Mouse (Mus musculus) heart, embryonic 13.5 days (tissue): Measurements from ENCODE around the gene Klkb1. TPM values are rescaled to one million over a fixed set of nuclear protein-coding genes. Genes with fewer than 3 reads are reported as not detected.

Experiments
- ATAC-seq: fragments of 200-750 bp; cut with Nextera tagmentation; 2 replicates; pipeline ENCODE4 v1.8.0; 2017; ENCODE audit warnings: moderate TSS enrichment; ENCODE audit not compliant: insufficient number of reproducible peaks, low FRiP score, low TSS enrichment; ENCODE audit errors: extremely low read depth
- H3K27ac ChIP-seq: fragments of 300-500 bp; sonication (generic); replicated peaks from 2 replicates; pipeline ENCODE4 v1.5.1; 2015; ENCODE audit warnings: moderate library complexity, mild to moderate bottlenecking, inconsistent platforms
- H3K27me3 ChIP-seq: fragments of 300-500 bp; sonication (generic); replicated peaks from 2 replicates; pipeline ENCODE4 v1.6.1; 2015; ENCODE audit warnings: mild to moderate bottlenecking, inconsistent platforms
- H3K36me3 ChIP-seq: fragments of 300-500 bp; sonication (generic); 2 replicates; pipeline ENCODE4 v1.6.1; 2015; ENCODE audit warnings: mild to moderate bottlenecking, inconsistent platforms
- H3K4me1 ChIP-seq: fragments of 300-500 bp; sonication (generic); 2 replicates; pipeline ENCODE4 v1.6.1; 2015; ENCODE audit warnings: inconsistent platforms
- H3K4me2 ChIP-seq: fragments of 300-500 bp; sonication (generic); 2 replicates; pipeline ENCODE4 v1.6.1; 2015; ENCODE audit warnings: inconsistent platforms, mild to moderate bottlenecking, moderate library complexity
- H3K4me3 ChIP-seq: fragments of 300-500 bp; sonication (generic); 2 replicates; pipeline ENCODE4 v1.5.1; 2015; ENCODE audit warnings: moderate library complexity, mild to moderate bottlenecking, inconsistent platforms
- H3K9ac ChIP-seq: fragments of 300-500 bp; sonication (generic); 2 replicates; pipeline ENCODE4 v1.6.1; 2015; ENCODE audit warnings: inconsistent platforms, mild to moderate bottlenecking, moderate library complexity
- H3K9me3 ChIP-seq: fragments of 300-500 bp; sonication (generic); 2 replicates; pipeline ENCODE4 v1.6.1; 2016; ENCODE audit warnings: inconsistent platforms
- WGBS: fragments of 180-500 bp; shearing (Covaris S2); methylation state at CpG from one replicate; pipeline ENCODE4 v1.1.7; 2015; ENCODE audit warnings: mixed read lengths; 5-methylcytosine and 5-hydroxymethylcytosine counted together
- polyA plus RNA-seq: library from polyadenylated mRNA; unstranded; fragments of >200 nt; fragmentation: Nextera tagmentation; extraction: Ambion mirVana; gene quantifications from 2 replicates; pipeline ENCODE4 v1.2.1, GENCODE M21; 2015

The Klkb1 gene
- polyA plus RNA-seq, 1 experiment from 2014 or later = not detected

GRCm38 (mm10) chr8:45320930-45321329 lies 26.3 kb upstream of the Klkb1 start:
- no peaks in the 10 kb centered on the region for H3K9me3 ChIP-seq
- no peaks in the 10 kb centered on the region for H3K27me3 ChIP-seq
- no peak overlapping the region for H3K4me3 ChIP-seq
- H3K4me1 ChIP-seq = peaks cover 9% of the 10 kb centered on the region
- H3K4me2 ChIP-seq = no peak overlapping the region
- 20% methylated on average over 1 of the region's 1 CpGs for WGBS
- ATAC-seq = no peak
- no peak overlapping the region for H3K9ac ChIP-seq
- no peaks in the 10 kb centered on the region for H3K36me3 ChIP-seq
- H3K27ac ChIP-seq = no peak overlapping the region

- no peak overlapping the region for H3K27ac ChIP-seq
- H3K9me3 ChIP-seq = no peaks in the 10 kb centered on the region
- 78% methylated on average over 4 of the region's 4 CpGs for WGBS
- no peaks in the 10 kb centered on the region for H3K27me3 ChIP-seq
- no peak overlapping the region for H3K4me3 ChIP-seq
- no peaks in the 10 kb centered on the region for H3K4me1 ChIP-seq
- H3K36me3 ChIP-seq = no peaks in the 10 kb centered on the region
- H3K4me2 ChIP-seq = no peak overlapping the region
- no peak overlapping the region for H3K9ac ChIP-seq
- no peak for ATAC-seq
Observed at GRCm38 (mm10) chr8:45310967-45311366, 16.3 kb upstream of the Klkb1 start.

GRCm38 (mm10) chr8:45308366-45308765 lies 13.7 kb upstream of the Klkb1 start, which contains the start of gene Gm45753:
TSS of gene Gm45753 (minus strand) at chr8:45308466.
- no peak within 1 kb of the TSS for H3K27ac ChIP-seq
- H3K9me3 ChIP-seq = no peaks in the 10 kb centered on the region
- WGBS = 86% methylated on average over 13 of the region's 13 CpGs
- H3K4me2 ChIP-seq = no peak within 1 kb of the TSS
- no peak within 1 kb of the TSS for H3K9ac ChIP-seq
- no peaks in the 10 kb centered on the region for H3K4me1 ChIP-seq
- no peaks in the 10 kb centered on the region for H3K36me3 ChIP-seq
- no peaks in the 10 kb centered on the region for H3K27me3 ChIP-seq
- no peak within 1 kb of the TSS for H3K4me3 ChIP-seq
- no peak for ATAC-seq

GRCm38 (mm10) chr8:45305479-45305878 lies 10.8 kb upstream of the Klkb1 start:
- ATAC-seq = no peak
- WGBS = 80% methylated on average over 1 of the region's 1 CpGs
- Histone ChIP-seq H3K27me3 (no peaks in the 10 kb centered on the region), H3K4me2 (no peak overlapping the region), H3K27ac (no peak overlapping the region), H3K9ac (no peak overlapping the region), H3K36me3 (no peaks in the 10 kb centered on the region), H3K4me3 (no peak overlapping the region), H3K4me1 (no peaks in the 10 kb centered on the region), H3K9me3 (no peaks in the 10 kb centered on the region)

GRCm38 (mm10) chr8:45304354-45304753 lies 9.7 kb upstream of the Klkb1 start:
- Histone ChIP-seq H3K9ac (no peak overlapping the region), H3K4me2 (no peak overlapping the region), H3K27ac (no peak overlapping the region), H3K9me3 (no peaks in the 10 kb centered on the region), H3K4me3 (no peak overlapping the region), H3K27me3 (no peaks in the 10 kb centered on the region), H3K36me3 (no peaks in the 10 kb centered on the region), H3K4me1 (no peaks in the 10 kb centered on the region)
- WGBS = 73% methylated on average over 3 of the region's 3 CpGs
- no peak for ATAC-seq

- Histone ChIP-seq H3K36me3 (no peaks in the 10 kb centered on the region), H3K4me2 (no peak overlapping the region), H3K27ac (no peak overlapping the region), H3K4me1 (no peaks in the 10 kb centered on the region), H3K27me3 (no peaks in the 10 kb centered on the region), H3K9ac (no peak overlapping the region), H3K9me3 (no peaks in the 10 kb centered on the region), H3K4me3 (no peak overlapping the region)
- 77% methylated on average over 8 of the region's 8 CpGs for WGBS
- no peak for ATAC-seq
Observed at GRCm38 (mm10) chr8:45302390-45302789, 7.7 kb upstream of the Klkb1 start.

- WGBS = 76% methylated on average over 6 of the region's 6 CpGs
- Histone ChIP-seq H3K27me3 (no peaks in the 10 kb centered on the region), H3K27ac (no peak overlapping the region), H3K36me3 (no peaks in the 10 kb centered on the region), H3K9ac (no peak overlapping the region), H3K9me3 (no peaks in the 10 kb centered on the region), H3K4me3 (no peak overlapping the region), H3K4me1 (no peaks in the 10 kb centered on the region), H3K4me2 (no peak overlapping the region)
- ATAC-seq = no peak
Observed at GRCm38 (mm10) chr8:45295276-45295675, 617 bp upstream of the Klkb1 start.

GRCm38 (mm10) chr8:45291790-45292189 lies 2.9 kb downstream of the Klkb1 start:
- no peaks in the 10 kb centered on the region for H3K4me1 ChIP-seq
- no peak for ATAC-seq
- H3K9ac ChIP-seq = no peak overlapping the region
- no peaks in the 10 kb centered on the region for H3K9me3 ChIP-seq
- no peak overlapping the region for H3K4me3 ChIP-seq
- H3K27ac ChIP-seq = no peak overlapping the region
- no peak overlapping the region for H3K4me2 ChIP-seq
- no peaks in the 10 kb centered on the region for H3K27me3 ChIP-seq
- 70% methylated on average over 2 of the region's 2 CpGs for WGBS
- H3K36me3 ChIP-seq = no peaks in the 10 kb centered on the region

- 74% methylated on average over 8 of the region's 8 CpGs for WGBS
Observed at GRCm38 (mm10) chr8:45281630-45282029, 13.0 kb downstream of the Klkb1 start.

GRCm38 (mm10) chr8:45277453-45277852 lies 17.2 kb downstream of the Klkb1 start:
- WGBS = 71% methylated on average over 3 of the region's 3 CpGs
- Histone ChIP-seq H3K9ac (no peak overlapping the region), H3K27me3 (no peaks in the 10 kb centered on the region), H3K9me3 (no peaks in the 10 kb centered on the region), H3K4me1 (no peaks in the 10 kb centered on the region), H3K4me3 (no peak overlapping the region), H3K27ac (no peak overlapping the region), H3K36me3 (no peaks in the 10 kb centered on the region), H3K4me2 (no peak overlapping the region)
- ATAC-seq = no peak

More at GRCm38 (mm10) chr8:45281630-45282029, 13.0 kb downstream of the Klkb1 start:
- Histone ChIP-seq H3K27me3 (no peaks in the 10 kb centered on the region), H3K4me3 (no peak overlapping the region), H3K4me1 (no peaks in the 10 kb centered on the region), H3K9ac (no peak overlapping the region), H3K4me2 (no peak overlapping the region), H3K9me3 (no peaks in the 10 kb centered on the region), H3K27ac (no peak overlapping the region), H3K36me3 (no peaks in the 10 kb centered on the region)
- ATAC-seq = no peak

- Histone ChIP-seq H3K4me2 (no peak overlapping the region), H3K27ac (no peak overlapping the region), H3K4me3 (no peak overlapping the region), H3K9ac (no peak overlapping the region), H3K36me3 (no peaks in the 10 kb centered on the region), H3K4me1 (no peaks in the 10 kb centered on the region), H3K27me3 (no peaks in the 10 kb centered on the region), H3K9me3 (no peaks in the 10 kb centered on the region)
- ATAC-seq = no peak
- WGBS = 75% methylated on average over 4 of the region's 4 CpGs
Observed at GRCm38 (mm10) chr8:45274317-45274716, 20.3 kb downstream of the Klkb1 start.

- Histone ChIP-seq H3K4me2 (no peak overlapping the region), H3K36me3 (no peaks in the 10 kb centered on the region), H3K9me3 (no peaks in the 10 kb centered on the region), H3K27ac (no peak overlapping the region), H3K4me3 (no peak overlapping the region), H3K4me1 (peaks cover 4% of the 10 kb centered on the region), H3K27me3 (no peaks in the 10 kb centered on the region), H3K9ac (no peak overlapping the region)
- no peak for ATAC-seq
Observed at GRCm38 (mm10) chr8:45269056-45269455, 25.6 kb downstream of the Klkb1 start.
